Mouse (Mus musculus): ENCODE data around the gene Hmg20a.
"Not testable (repeated sequence)": the region's sequence is repeated elsewhere in the genome, so short reads cannot be mapped to it uniquely, and the experiment has no call there.

The Hmg20a gene

GRCm38 (mm10) chr9:56437300-56437892 lies 19.0 kb downstream of the Hmg20a start:
- not testable (repeated sequence) for DNase-seq (ENCODE audit: extremely low spot score, low read depth, low spot score)

GRCm38 (mm10) chr9:56439699-56440098 lies 21.3 kb downstream of the Hmg20a start:
- DNase-seq (ENCODE audit: extremely low spot score, low read depth, low spot score): no peak

- no peak for DNase-seq (ENCODE audit: extremely low spot score, low read depth, low spot score)
Measured at GRCm38 (mm10) chr9:56451570-56451969, 33.2 kb downstream of the Hmg20a start.

- no peak for DNase-seq (ENCODE audit: extremely low spot score, low read depth, low spot score)
Measured at GRCm38 (mm10) chr9:56453038-56453815, 34.8 kb downstream of the Hmg20a start.

GRCm38 (mm10) chr9:56456426-56456825 lies 38.0 kb downstream of the Hmg20a start:
- DNase-seq (ENCODE audit: extremely low spot score, low read depth, low spot score): no peak

- DNase-seq (ENCODE audit: extremely low spot score, low read depth, low spot score): no peak
Measured at GRCm38 (mm10) chr9:56460987-56461386, 42.6 kb downstream of the Hmg20a start.

- no peak for DNase-seq (ENCODE audit: extremely low spot score, low read depth, low spot score)
Measured at GRCm38 (mm10) chr9:56462606-56463005, 44.2 kb downstream of the Hmg20a start.

- no peak for DNase-seq (ENCODE audit: extremely low spot score, low read depth, low spot score)
Measured at GRCm38 (mm10) chr9:56463046-56463445, 44.6 kb downstream of the Hmg20a start.

- no peak for DNase-seq (ENCODE audit: extremely low spot score, low read depth, low spot score)
Measured at GRCm38 (mm10) chr9:56463686-56464515, 45.5 kb downstream of the Hmg20a start.

GRCm38 (mm10) chr9:56464863-56465654 lies 46.6 kb downstream of the Hmg20a start:
- no peak for DNase-seq (ENCODE audit: extremely low spot score, low read depth, low spot score)

GRCm38 (mm10) chr9:56466251-56466650 lies 47.8 kb downstream of the Hmg20a start:
- DNase-seq (ENCODE audit: extremely low spot score, low read depth, low spot score): no peak

GRCm38 (mm10) chr9:56469656-56470055 lies 51.2 kb downstream of the Hmg20a start:
- DNase-seq (ENCODE audit: extremely low spot score, low read depth, low spot score): no peak

GRCm38 (mm10) chr9:56470291-56470690 lies 51.9 kb downstream of the Hmg20a start:
- no peak for DNase-seq (ENCODE audit: extremely low spot score, low read depth, low spot score)

- no peak for DNase-seq (ENCODE audit: extremely low spot score, low read depth, low spot score)
Measured at GRCm38 (mm10) chr9:56478975-56479647, 60.7 kb downstream of the Hmg20a start.

GRCm38 (mm10) chr9:56482623-56483022 lies 64.2 kb downstream of the Hmg20a start:
- DNase-seq (ENCODE audit: extremely low spot score, low read depth, low spot score): no peak

- DNase-seq (ENCODE audit: extremely low spot score, low read depth, low spot score): no peak
Measured at GRCm38 (mm10) chr9:56485423-56485822, 67.0 kb downstream of the Hmg20a start.

- DNase-seq (ENCODE audit: extremely low spot score, low read depth, low spot score): no peak
Measured at GRCm38 (mm10) chr9:56486158-56486557, 67.7 kb downstream of the Hmg20a start.

- DNase-seq (ENCODE audit: extremely low spot score, low read depth, low spot score): no peak
Measured at GRCm38 (mm10) chr9:56487651-56488050, 69.2 kb downstream of the Hmg20a start.

- no peak for DNase-seq (ENCODE audit: extremely low spot score, low read depth, low spot score)
Measured at GRCm38 (mm10) chr9:56492391-56492790, 74.0 kb downstream of the Hmg20a start.

- no peak for DNase-seq (ENCODE audit: extremely low spot score, low read depth, low spot score)
Measured at GRCm38 (mm10) chr9:56492916-56493315, 74.5 kb downstream of the Hmg20a start.
